Mouse (Mus musculus) urinary bladder, postnatal 4 days (tissue): Measurements from ENCODE around the gene Zfp523.
"Not testable (repeated sequence)": the region's sequence is repeated elsewhere in the genome, so short reads cannot be mapped to it uniquely, and the experiment has no call there.

Experiments
- DNase-seq, 2 experiments: peaks; one replicate each; pipeline ENCODE4 v3.0.0; 2021 to 2022; ENCODE audit warnings: low spot score in 2 of 2

Zfp523 gene

GRCm38 (mm10) chr17:28209457-28210110 lies 32.7 kb downstream of the Zfp523 start:
- no peak for DNase-seq

- no peak for DNase-seq
Measured at GRCm38 (mm10) chr17:28211921-28212341, 35.0 kb downstream of the Zfp523 start.

- DNase-seq, result no peak
Measured at GRCm38 (mm10) chr17:28212391-28212790, 35.5 kb downstream of the Zfp523 start.

GRCm38 (mm10) chr17:28213236-28213635 lies 36.3 kb downstream of the Zfp523 start:
- DNase-seq, result no peak

- DNase-seq, result no peak
Measured at GRCm38 (mm10) chr17:28216791-28217190, 39.9 kb downstream of the Zfp523 start.

GRCm38 (mm10) chr17:28217721-28218649 lies 41.1 kb downstream of the Zfp523 start:
- DNase-seq, result no peak

GRCm38 (mm10) chr17:28222463-28222862 lies 45.5 kb downstream of the Zfp523 start:
- not testable (repeated sequence) for DNase-seq

- DNase-seq, result peak; percentile 90 to 93
Measured at GRCm38 (mm10) chr17:28223561-28224391, 46.8 kb downstream of the Zfp523 start.

GRCm38 (mm10) chr17:28224615-28225014 lies 47.7 kb downstream of the Zfp523 start:
- DNase-seq, result no peak

GRCm38 (mm10) chr17:28226014-28226413 lies 49.1 kb downstream of the Zfp523 start:
- DNase-seq, result peak; percentile 85 to 93

GRCm38 (mm10) chr17:28230486-28230885 lies 53.6 kb downstream of the Zfp523 start:
- no peak for DNase-seq

GRCm38 (mm10) chr17:28231026-28231736 lies 54.3 kb downstream of the Zfp523 start:
- DNase-seq, result no peak

- peak; percentile 97 to 100 for DNase-seq
Measured at GRCm38 (mm10) chr17:28232475-28233060, 55.6 kb downstream of the Zfp523 start, which contains the start of gene Ppard. TSS of gene Ppard (plus strand) at chr17:28232700.

- no peak for DNase-seq
Measured at GRCm38 (mm10) chr17:28233091-28233731, 56.3 kb downstream of the Zfp523 start.

- DNase-seq, result no peak
Measured at GRCm38 (mm10) chr17:28234641-28235040, 57.7 kb downstream of the Zfp523 start.

GRCm38 (mm10) chr17:28235982-28236635 lies 59.2 kb downstream of the Zfp523 start:
- no peak for DNase-seq

GRCm38 (mm10) chr17:28236636-28237015 lies 59.7 kb downstream of the Zfp523 start:
- no peak for DNase-seq

GRCm38 (mm10) chr17:28237362-28237761 lies 60.4 kb downstream of the Zfp523 start:
- no peak for DNase-seq

- DNase-seq, result no peak
Measured at GRCm38 (mm10) chr17:28237874-28238273, 60.9 kb downstream of the Zfp523 start.

- no peak for DNase-seq
Measured at GRCm38 (mm10) chr17:28240846-28241245, 63.9 kb downstream of the Zfp523 start.
